Mouse (Mus musculus): ENCODE measurements around the gene Crabp1.

The Crabp1 gene

GRCm38 (mm10) chr9:54764561-54765217 is at the start of gene Crabp1:
TSS of gene Crabp1 (plus strand) at chr9:54764748.
- DNase-seq (ENCODE audit: inconsistent age in 2 of 2, low spot score in 1 of 2), result peak in 1 of 2 experiments; percentile 32

DNA sequence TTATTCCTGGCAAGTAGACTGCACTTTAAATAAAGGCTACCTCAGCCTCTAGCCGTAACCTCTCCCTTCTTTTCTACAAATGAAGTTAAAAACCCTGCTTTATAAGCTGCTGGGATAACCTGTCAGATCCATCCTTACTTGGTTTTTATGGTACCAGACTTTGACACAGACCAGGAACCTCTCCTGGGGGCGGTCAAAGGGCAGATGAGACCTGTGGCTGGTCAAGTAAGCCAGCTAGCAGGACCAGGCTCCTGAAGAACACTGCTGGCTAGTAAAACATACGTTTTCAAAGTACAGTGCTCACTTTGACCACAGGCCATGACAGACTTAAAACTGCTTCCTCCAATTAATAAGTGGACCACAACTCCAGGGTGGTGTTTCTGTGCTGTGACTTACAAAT is 48.8 kb upstream of the Crabp1 start:
- no peak for DNase-seq (ENCODE audit: inconsistent age in 2 of 2, low spot score in 1 of 2)

DNA sequence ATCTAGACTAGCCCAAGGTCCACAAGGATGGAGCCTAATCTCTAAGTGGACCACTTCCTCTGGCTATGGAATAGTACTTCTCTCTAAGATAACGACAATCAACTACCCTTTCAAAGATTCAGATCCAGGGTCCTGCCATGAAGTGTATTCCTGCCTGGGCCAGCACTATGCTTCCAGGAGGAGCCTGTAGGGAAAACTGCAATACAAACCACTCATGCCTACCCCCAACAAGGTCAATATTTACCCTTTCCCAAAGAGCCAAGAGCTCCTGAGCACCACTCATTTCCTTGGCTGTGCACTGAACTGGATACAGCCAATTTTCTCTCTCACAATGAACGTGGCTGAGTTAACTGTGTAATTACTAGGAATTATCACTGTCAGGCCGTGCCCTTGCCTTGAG is 47.0 kb upstream of the Crabp1 start:
- no peak for DNase-seq (ENCODE audit: inconsistent age in 2 of 2, low spot score in 1 of 2)

DNA sequence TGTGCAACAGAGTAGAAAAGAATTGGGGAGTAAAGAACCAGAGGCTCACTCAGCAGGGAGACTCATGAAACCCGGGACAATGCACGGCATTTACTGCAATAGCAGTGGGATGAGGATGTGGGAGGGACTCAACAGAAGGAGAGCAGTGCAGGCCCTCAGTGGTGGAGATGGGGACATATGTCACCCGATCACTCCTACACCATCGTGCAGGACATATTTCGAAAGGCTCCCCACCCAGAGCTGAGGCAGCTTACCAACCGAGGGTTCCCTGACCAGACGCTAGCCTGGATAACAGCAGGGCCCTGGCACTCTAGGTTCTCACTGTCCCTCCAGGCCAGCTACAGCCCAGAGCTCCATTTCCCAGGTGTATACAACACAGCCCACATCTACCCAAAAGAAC is 42.4 kb upstream of the Crabp1 start:
- no peak for DNase-seq (ENCODE audit: inconsistent age in 2 of 2, low spot score in 1 of 2)

GRCm38 (mm10) chr9:54722596-54722995 is 42.0 kb upstream of the Crabp1 start:
- DNase-seq (ENCODE audit: inconsistent age in 2 of 2, low spot score in 1 of 2), result no peak

GRCm38 (mm10) chr9:54726315-54726714 is 38.2 kb upstream of the Crabp1 start:
- DNase-seq (ENCODE audit: inconsistent age in 2 of 2, low spot score in 1 of 2), result no peak

GRCm38 (mm10) chr9:54732122-54732521 is 32.4 kb upstream of the Crabp1 start:
- DNase-seq (ENCODE audit: inconsistent age in 2 of 2, low spot score in 1 of 2), result peak in 1 of 2 experiments; percentile 47

GRCm38 (mm10) chr9:54733921-54734638 is 30.5 kb upstream of the Crabp1 start, which contains the start of gene Wdr61:
TSS of gene Wdr61 (minus strand) at chr9:54734519.
- DNase-seq (ENCODE audit: inconsistent age in 2 of 2, low spot score in 1 of 2), result peak; percentile 98 to 99

DNA sequence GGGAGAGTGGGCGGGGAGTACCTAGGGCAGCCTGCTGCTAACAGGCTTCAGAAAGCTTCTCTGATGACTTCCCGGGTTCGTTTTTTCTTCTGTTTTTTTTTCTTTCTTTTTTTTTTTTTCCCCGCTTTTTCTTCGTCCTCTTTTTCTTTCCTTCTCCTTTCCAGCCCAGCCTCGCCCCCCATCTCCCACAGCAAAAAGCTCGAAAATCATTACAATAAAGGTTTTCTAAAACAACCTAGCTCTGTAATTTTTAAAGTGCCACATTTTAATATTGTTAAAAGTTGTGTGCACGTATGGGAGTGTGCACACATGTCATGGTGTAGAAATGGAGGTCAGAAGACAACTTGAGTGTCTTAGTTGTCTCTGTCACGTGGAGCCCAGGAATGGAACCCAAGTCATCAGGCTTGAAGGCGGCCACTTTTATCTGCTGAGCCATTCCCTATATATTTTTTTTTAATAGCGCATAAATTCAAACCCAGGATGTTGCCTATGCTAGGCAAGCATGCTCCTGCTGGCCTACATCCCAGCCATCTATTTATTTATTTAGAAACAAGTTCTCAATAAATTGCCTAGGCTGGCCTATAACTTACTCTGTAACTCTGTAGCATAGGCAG is 29.8 kb upstream of the Crabp1 start:
- no peak for DNase-seq (ENCODE audit: inconsistent age in 2 of 2, low spot score in 1 of 2)

- peak; percentile 22 to 67 for DNase-seq (ENCODE audit: inconsistent age in 2 of 2, low spot score in 1 of 2)
These were observed 28.3 kb upstream of the Crabp1 start for GRCm38 (mm10) chr9:54736284-54736701.

- DNase-seq (ENCODE audit: inconsistent age in 2 of 2, low spot score in 1 of 2), result peak; percentile 32 to 72
These were observed 26.2 kb upstream of the Crabp1 start for GRCm38 (mm10) chr9:54738376-54738775.

DNA sequence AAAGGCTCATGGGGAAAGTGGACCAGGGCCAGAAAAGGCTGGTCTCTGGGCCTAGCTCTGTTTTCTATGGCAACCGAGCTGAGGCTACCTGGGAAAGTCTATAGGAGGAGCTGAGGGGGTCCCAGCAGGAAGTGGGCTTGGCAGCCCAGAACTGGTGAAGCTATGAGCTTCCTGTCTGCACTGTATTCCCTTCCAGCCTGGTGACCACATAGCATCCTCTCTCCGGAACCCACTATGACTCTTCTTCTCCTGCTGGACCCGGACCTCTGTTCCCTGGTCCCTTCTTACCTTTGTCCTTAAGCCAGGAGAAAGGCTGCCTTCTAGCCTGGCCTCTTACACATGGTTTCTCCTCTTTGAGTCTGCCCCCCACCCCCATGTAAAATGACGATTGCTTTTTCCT is 20.7 kb upstream of the Crabp1 start:
- DNase-seq (ENCODE audit: inconsistent age in 2 of 2, low spot score in 1 of 2), result no peak

GRCm38 (mm10) chr9:54745740-54746370 is 18.7 kb upstream of the Crabp1 start:
- no peak for DNase-seq (ENCODE audit: inconsistent age in 2 of 2, low spot score in 1 of 2)

- no peak for DNase-seq (ENCODE audit: inconsistent age in 2 of 2, low spot score in 1 of 2)
These were observed 14.2 kb upstream of the Crabp1 start for GRCm38 (mm10) chr9:54750215-54750981.

DNA sequence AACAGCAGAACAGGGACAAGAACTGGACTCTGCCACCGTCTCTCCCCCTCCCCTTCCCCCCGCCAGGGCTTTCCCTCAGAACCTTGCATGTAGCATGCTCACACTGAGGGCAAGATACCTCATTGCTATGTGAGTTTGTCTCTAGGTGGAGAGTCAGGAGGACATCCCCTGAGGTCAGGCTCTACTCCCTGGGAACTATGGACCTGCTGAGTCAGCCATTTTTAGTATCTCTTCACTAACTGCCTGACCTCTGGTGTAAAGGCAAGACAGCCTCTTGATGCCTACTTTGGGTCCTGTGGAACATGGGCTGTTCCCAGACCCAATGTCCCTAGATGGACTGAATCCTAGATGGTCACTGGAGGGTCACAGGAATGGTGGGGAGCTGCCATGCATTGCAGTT is 12.9 kb upstream of the Crabp1 start:
- no peak for DNase-seq (ENCODE audit: inconsistent age in 2 of 2, low spot score in 1 of 2)

GRCm38 (mm10) chr9:54752201-54752943 is 12.2 kb upstream of the Crabp1 start:
- no peak for DNase-seq (ENCODE audit: inconsistent age in 2 of 2, low spot score in 1 of 2)

DNA sequence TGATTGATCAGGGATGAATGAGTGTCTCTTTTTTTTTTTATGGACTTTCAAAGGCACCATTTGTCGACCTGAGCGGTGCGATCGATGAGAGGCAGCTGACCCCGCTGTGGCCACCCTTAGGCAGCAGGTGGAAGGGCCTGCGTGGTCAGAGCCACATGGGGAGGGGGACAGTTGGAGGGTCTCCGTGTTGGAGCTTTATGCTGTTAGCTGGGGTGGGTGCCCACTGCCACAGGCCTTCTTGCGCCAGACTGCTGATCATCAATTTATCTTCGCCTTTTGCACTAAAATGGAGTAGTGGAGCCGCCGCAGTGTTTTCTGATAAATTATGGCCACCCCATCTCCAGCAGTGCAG is 11.6 kb upstream of the Crabp1 start:
- DNase-seq (ENCODE audit: inconsistent age in 2 of 2, low spot score in 1 of 2), result no peak

DNA sequence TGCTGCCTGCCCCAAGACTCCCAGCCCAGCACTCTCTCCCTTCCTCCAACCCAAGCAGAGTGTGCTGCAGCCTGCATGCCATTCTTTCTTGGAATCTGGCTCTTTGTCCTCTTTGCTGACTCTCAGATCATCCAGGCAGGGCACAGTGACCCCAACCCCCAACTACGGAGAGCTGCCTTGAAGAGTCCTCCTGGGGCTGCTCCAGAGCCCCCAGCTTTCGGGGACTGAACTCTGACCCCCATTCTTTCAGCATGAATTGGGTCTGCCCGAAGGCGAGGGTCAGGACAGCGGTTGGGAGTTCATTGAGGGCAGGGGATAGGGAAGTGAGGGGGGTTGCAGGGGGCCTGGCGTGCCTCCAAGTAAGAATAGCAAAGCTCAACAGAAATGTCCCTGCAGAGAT is 5.0 kb upstream of the Crabp1 start:
- no peak for DNase-seq (ENCODE audit: inconsistent age in 2 of 2, low spot score in 1 of 2)

GRCm38 (mm10) chr9:54764091-54764490 is 457 bp upstream of the Crabp1 start:
- DNase-seq (ENCODE audit: inconsistent age in 2 of 2, low spot score in 1 of 2), result no peak

- no peak for DNase-seq (ENCODE audit: inconsistent age in 2 of 2, low spot score in 1 of 2)
These were observed 963 bp downstream of the Crabp1 start for GRCm38 (mm10) chr9:54765336-54766085.

Data from adrenal gland, adult (tissue).